Mouse (Mus musculus) CH12.LX (cell line): ENCODE data around the gene Atox1.

Experiments
- CHD1 ChIP-seq: IDR thresholded peaks from 2 replicates; pipeline ENCODE4 v1.6.1; 2012; ENCODE audit warnings: low read depth, low read length, improper control_type of control experiment, inconsistent platforms
- CHD2 ChIP-seq: IDR thresholded peaks from 2 replicates; pipeline ENCODE4 v1.6.1; 2011; ENCODE audit warnings: low read length, improper control_type of control experiment
- CTCF ChIP-seq, 2 experiments: IDR thresholded peaks in 1 of 2; conservative IDR thresholded peaks in 1 of 2; 2 replicates each; pipeline ENCODE4 v1.5.1; 2011 to 2012; ENCODE audit warnings: low read depth in 2 of 2, low read length in 2 of 2, improper control_type of control experiment in 1 of 2, inconsistent platforms in 1 of 2, mild to moderate bottlenecking in 1 of 2, moderate library complexity in 1 of 2
- EP300 ChIP-seq: IDR thresholded peaks from 2 replicates; pipeline ENCODE4 v1.6.1; 2011; ENCODE audit warnings: low read length, improper control_type of control experiment
- ETS1 ChIP-seq: conservative IDR thresholded peaks from 2 replicates; pipeline ENCODE4 v1.6.1; 2012; ENCODE audit warnings: low read depth, mild to moderate bottlenecking, inconsistent platforms, low read length, improper control_type of control experiment, moderate library complexity
- GABPA ChIP-seq: IDR thresholded peaks from 2 replicates; pipeline ENCODE4 v1.6.1; 2012; ENCODE audit warnings: low read depth, low read length, improper control_type of control experiment, inconsistent platforms; ENCODE audit not compliant: insufficient replicate concordance
- KAT2A ChIP-seq: IDR thresholded peaks from 2 replicates; pipeline ENCODE4 v1.6.1; 2012; ENCODE audit warnings: low read length, improper control_type of control experiment, inconsistent platforms; ENCODE audit not compliant: insufficient replicate concordance
- MXI1 ChIP-seq: IDR thresholded peaks from 2 replicates; pipeline ENCODE4 v1.6.1; 2011; ENCODE audit warnings: mild to moderate bottlenecking, low read depth, low read length, improper control_type of control experiment
- POLR2A ChIP-seq: IDR thresholded peaks from 2 replicates; pipeline ENCODE4 v1.6.1; 2011; ENCODE audit warnings: low read depth, mild to moderate bottlenecking, improper control_type of control experiment, low read length
- USF1 ChIP-seq: IDR thresholded peaks from 2 replicates; pipeline ENCODE4 v1.6.1; 2014; ENCODE audit warnings: low read depth, mild to moderate bottlenecking, inconsistent platforms, low read length, improper control_type of control experiment
- ZC3H11A ChIP-seq: IDR thresholded peaks from 2 replicates; pipeline ENCODE4 v1.6.1; 2012; ENCODE audit warnings: low read depth, mild to moderate bottlenecking, inconsistent platforms, low read length, improper control_type of control experiment

- TF ChIP-seq USF1 (no peak), POLR2A (no peak), CTCF (conservative IDR thresholded peaks at IDR 0.05 in 1 of 2, IDR thresholded peaks at IDR 0.05 in 1 of 2; ENCODE audit: low read depth in 2 of 2, low read length in 2 of 2) (no peak), ZC3H11A (no peak), CHD1 (no peak), EP300 (no peak), GABPA (no peak), ETS1 (no peak), KAT2A (no peak), CHD2 (no peak), MXI1 (no peak)
These were observed 60.2 kb downstream of the Atox1 start for GRCm38 (mm10) chr11:55400863-55401262.
